Comparison of ENCODE assay signal across 8 mouse cellular contexts in the genomic region with DNA sequence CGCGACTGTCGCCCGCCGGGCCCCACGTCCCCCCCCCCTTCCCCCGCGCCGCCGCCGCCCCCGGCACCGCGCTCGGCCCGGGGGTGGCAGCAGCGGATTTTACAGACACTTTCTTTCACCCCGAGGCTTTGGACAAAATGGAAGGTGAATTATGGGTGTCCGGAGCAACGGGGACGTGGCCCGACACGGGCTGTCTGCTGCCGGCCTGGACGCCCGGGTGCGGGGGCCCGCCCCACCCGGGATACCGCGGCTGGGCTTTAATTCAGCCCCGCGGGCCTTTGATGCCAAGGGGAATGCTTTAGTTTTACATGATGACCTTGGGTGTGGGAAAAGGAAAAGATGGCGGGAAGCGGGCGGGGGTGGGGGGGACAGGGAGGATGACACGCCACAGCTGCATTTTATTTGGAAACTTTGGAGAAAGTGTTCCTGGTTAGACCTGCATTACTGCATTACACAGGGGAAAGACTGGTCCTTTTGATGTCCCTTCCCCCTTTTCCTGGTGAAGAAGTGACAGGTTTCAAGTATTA. TPM values are rescaled to one million over a fixed set of nuclear protein-coding genes. Genes with fewer than 3 reads are reported as not detected.
A peak's percentile ranks its signal among the peaks of the same experiment; 100 is the strongest.
DNase-seq lines count a peak whose midpoint lies in the region; ATAC-seq and TF ChIP-seq lines count a peak whose summit lies in the region.

No protein-coding gene starts in this region.

- no peaks in the 10 kb centered on the region for H3K27me3 ChIP-seq in embryonic facial prominence, embryonic 12.5 days
- no peaks in the 10 kb centered on the region for H3K27me3 ChIP-seq in hindbrain, embryonic 16.5 days (replicated peaks; ENCODE audit: control insufficient read depth, insufficient read depth, low read length)
- no peaks in the 10 kb centered on the region for H3K27me3 ChIP-seq in midbrain, embryonic 13.5 days

- peak; percentile 5 to 15 for DNase-seq in layer of hippocampus, postnatal 10 days (ENCODE audit: low spot score in 2 of 2)
- no peak for DNase-seq in layer of hippocampus, adult 9-11 months
- DNase-seq in ES-E14 (ENCODE audit: low read depth, low spot score) = no peak
- no peak for DNase-seq in ovary, postnatal 36 days (ENCODE audit: low spot score)

- peaks cover 0 to 3% of the 10 kb centered on the region in 2 experiments; a peak in 1 of 4 replicates for H3K4me1 ChIP-seq in ES-E14 (ENCODE audit: control insufficient read depth in 2 of 2, insufficient read depth in 2 of 2, low read length in 2 of 2, poor library complexity in 1 of 2)
- no peaks in the 10 kb centered on the region for H3K4me1 ChIP-seq in embryonic facial prominence, embryonic 12.5 days
- no peaks in the 10 kb centered on the region for H3K4me1 ChIP-seq in hindbrain, embryonic 16.5 days (ENCODE audit: control insufficient read depth, insufficient read depth, low read depth, low read length)
- H3K4me1 ChIP-seq in midbrain, embryonic 13.5 days (replicated peaks) = 0 out of 2 replicates have a peak, but pooled peaks cover 15% of the 10 kb centered on the region

- in situ Hi-C loops in ES-E14 (cut with MboI; ENCODE audit: low sequenced_read_pairs in 2 of 2, unreplicated experiment in 2 of 2) = no loop called here

- WGBS in embryonic facial prominence, embryonic 12.5 days = 30% methylated on average over 25 of the region's 37 CpGs
- 9% methylated on average over 21 of the region's 37 CpGs for WGBS in hindbrain, embryonic 16.5 days
- 18% methylated on average over 23 of the region's 37 CpGs for WGBS in midbrain, embryonic 13.5 days

- H3K36me3 ChIP-seq in ES-E14 (ENCODE audit: control insufficient read depth, insufficient read depth, low read length, poor library complexity, severe bottlenecking) = no peaks in the 10 kb centered on the region
- peaks cover 9% of the 10 kb centered on the region; the same call in 1 of the 2 replicates for H3K36me3 ChIP-seq in embryonic facial prominence, embryonic 12.5 days
- no peaks in the 10 kb centered on the region for H3K36me3 ChIP-seq in hindbrain, embryonic 16.5 days (ENCODE audit: control insufficient read depth, insufficient read depth, low read length)
- H3K36me3 ChIP-seq in midbrain, embryonic 13.5 days = peaks cover 14% of the 10 kb centered on the region

- no peaks in the 10 kb centered on the region for H3K9me3 ChIP-seq in ES-E14 (ENCODE audit: control insufficient read depth, insufficient read depth, low read depth, low read length)
- H3K9me3 ChIP-seq in embryonic facial prominence, embryonic 12.5 days = no peaks in the 10 kb centered on the region
- H3K9me3 ChIP-seq in hindbrain, embryonic 16.5 days (ENCODE audit: control insufficient read depth, low read length) = no peaks in the 10 kb centered on the region; the same call in 1 of the 2 replicates
- H3K9me3 ChIP-seq in midbrain, embryonic 13.5 days = no peaks in the 10 kb centered on the region

- no peak overlapping the region for H3K27ac ChIP-seq in ES-E14 (ENCODE audit: insufficient read depth, low read depth, low read length, poor library complexity, severe bottlenecking)
- H3K27ac ChIP-seq in embryonic facial prominence, embryonic 12.5 days = peak overlapping the region; percentile 98
- H3K27ac ChIP-seq in hindbrain, embryonic 16.5 days (ENCODE audit: low read depth, low read length) = peak overlapping the region; percentile 92
- H3K27ac ChIP-seq in midbrain, embryonic 13.5 days = peak overlapping the region; percentile 98

- H3K9ac ChIP-seq in ES-E14 (ENCODE audit: insufficient read depth, low read depth, low read length, poor library complexity, severe bottlenecking) = peak overlapping the region; percentile 43; the same call in 1 of the 2 replicates
- H3K9ac ChIP-seq in embryonic facial prominence, embryonic 12.5 days = peak overlapping the region; percentile 87
- H3K9ac ChIP-seq in hindbrain, embryonic 16.5 days (ENCODE audit: low read depth, low read length) = peak overlapping the region; percentile 84
- H3K9ac ChIP-seq in midbrain, embryonic 13.5 days (replicated peaks) = peak overlapping the region; percentile 97

- H3K4me2 ChIP-seq in embryonic facial prominence, embryonic 12.5 days (replicated peaks) = peak overlapping the region; percentile 48
- H3K4me2 ChIP-seq in hindbrain, embryonic 16.5 days (ENCODE audit: low read length) = peak overlapping the region; percentile 48
- H3K4me2 ChIP-seq in midbrain, embryonic 13.5 days (replicated peaks) = peak overlapping the region; percentile 61

- peak overlapping the region; percentile 64 to 89 for H3K4me3 ChIP-seq in ES-E14 (ENCODE audit: insufficient read depth in 1 of 2, low read depth in 1 of 2, low read length in 2 of 2, poor library complexity in 1 of 2, severe bottlenecking in 1 of 2)
- peak overlapping the region; percentile 70 for H3K4me3 ChIP-seq in embryonic facial prominence, embryonic 12.5 days
- peak overlapping the region; percentile 71 for H3K4me3 ChIP-seq in hindbrain, embryonic 16.5 days (ENCODE audit: low read length)
- H3K4me3 ChIP-seq in midbrain, embryonic 13.5 days (replicated peaks) = peak overlapping the region; percentile 73

- ATAC-seq in embryonic facial prominence, embryonic 12.5 days (ENCODE audit: insufficient number of reproducible peaks, insufficient read depth, low FRiP score, low TSS enrichment) = no peak
- ATAC-seq in hindbrain, embryonic 16.5 days = no peak
- ATAC-seq in midbrain, embryonic 13.5 days = no peak
- ATAC-seq in megakaryocyte-erythroid progenitor cell, adult 5-6 weeks (replicated peaks; ENCODE audit: low FRiP score, low TSS enrichment, poor library complexity, severe bottlenecking) = no peak

TF ChIP-seq in ES-E14, 5 proteins besides CTCF, POLR2A, EP300 and RAD21:
- TF ChIP-seq MAFK (IDR thresholded peaks at IDR 0.05; ENCODE audit: insufficient read depth, low read depth, low read length) = no peak
- no peak for TF ChIP-seq CHD2 (IDR thresholded peaks at IDR 0.05; ENCODE audit: low read depth, low read length)
- no peak for TF ChIP-seq ZC3H11A (IDR thresholded peaks at IDR 0.05; ENCODE audit: borderline replicate concordance, low read depth, low read length)
- no peak for TF ChIP-seq ZNF384 (IDR thresholded peaks at IDR 0.05; ENCODE audit: low read depth, low read length)
- TF ChIP-seq HCFC1 (IDR thresholded peaks at IDR 0.05; ENCODE audit: borderline replicate concordance, insufficient read depth, low read length) = no peak

RNA-seq across cellular contexts. Expression of a gene that starts 1.3 kb away (rescaled TPM):
- total RNA-seq in layer of hippocampus, postnatal 10 days (2021) = 10 to 100 TPM; 67.6 to 79.7 TPM
- total RNA-seq in ES-E14 (2012; rRNA removed) = 16.9 and 24.1 TPM in 2 replicates
- 442 and 476 TPM in 2 replicates for polyA plus RNA-seq in embryonic facial prominence, embryonic 12.5 days (2016; fragmentation: Nextera tagmentation; extraction: Ambion mirVana)
- 433 and 437 TPM in 2 replicates for polyA plus RNA-seq in hindbrain, embryonic 16.5 days (2015; fragmentation: Nextera tagmentation; extraction: Ambion mirVana)
- 686 and 764 TPM in 2 replicates for polyA plus RNA-seq in midbrain, embryonic 13.5 days (2015; fragmentation: Nextera tagmentation; extraction: Ambion mirVana)
- total RNA-seq in megakaryocyte-erythroid progenitor cell, adult 5-6 weeks (2014; fragmentation: Nextera tagmentation) = 299 and 321 TPM in 2 replicates
- total RNA-seq in megakaryocyte-erythroid progenitor cell, adult 5-6 weeks (2017) = 584 TPM in 2 replicates

Comparison
In these comparisons a context has a peak if more than half of its experiments do, and no peak if none do; other contexts are left out.
1. DNase-seq: peak in layer of hippocampus, postnatal 10 days (2 of 2); none in layer of hippocampus, adult 9-11 months (single experiment), ES-E14 (single experiment) and ovary, postnatal 36 days (single experiment).
2. H3K9ac ChIP-seq: peak in every context shown above with its lines; median percentile 97 in midbrain, embryonic 13.5 days; 87 in embryonic facial prominence, embryonic 12.5 days; 84 in hindbrain, embryonic 16.5 days; 43 in ES-E14.
3. Peak in every context shown above with its lines, with median percentiles within 50 percentile points of each other: H3K4me3 ChIP-seq and H3K4me2 ChIP-seq.